Mouse (Mus musculus) MEL-GATA-1-ER (cell line): ENCODE data around the gene Col11a2.

ENCODE experiments used
- DNase-seq: peaks from one replicate; pipeline ENCODE4 v3.0.0-alpha.2; 2012; ENCODE audit warnings: low read depth; ENCODE audit errors: extremely low read depth

Gene Col11a2

DNA sequence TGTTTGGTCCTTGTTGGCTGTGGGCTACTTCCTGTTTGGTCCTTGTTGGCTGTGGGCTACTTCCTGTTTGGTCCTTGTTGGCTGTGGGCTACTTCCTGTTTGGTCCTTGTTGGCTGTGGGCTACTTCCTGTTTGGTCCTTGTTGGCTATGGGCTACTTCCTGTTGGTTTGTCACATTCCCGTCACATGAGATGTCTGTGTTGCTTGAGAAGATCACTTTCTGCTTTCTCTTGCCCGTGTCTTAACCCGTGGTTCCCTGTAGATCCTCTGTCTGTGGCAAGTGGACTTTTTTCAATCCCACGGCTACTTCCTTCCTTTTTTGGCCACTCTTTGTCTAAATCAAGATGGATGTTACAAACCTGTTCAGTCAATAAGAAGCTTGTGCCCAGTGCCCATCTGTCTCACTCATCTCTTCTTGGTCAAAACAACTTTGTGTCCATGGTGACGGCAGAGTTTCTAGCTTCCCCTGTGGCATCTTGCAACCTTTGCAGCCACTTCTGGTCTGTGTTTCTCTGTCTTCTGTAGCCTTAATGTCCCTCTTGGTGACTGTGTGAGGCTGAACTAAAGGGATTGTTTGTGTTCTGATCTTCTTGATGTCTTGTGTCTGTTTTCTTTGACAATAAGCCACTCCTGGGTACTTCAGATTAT lies 8.3 kb downstream of the Col11a2 start:
- no peak for DNase-seq

DNA sequence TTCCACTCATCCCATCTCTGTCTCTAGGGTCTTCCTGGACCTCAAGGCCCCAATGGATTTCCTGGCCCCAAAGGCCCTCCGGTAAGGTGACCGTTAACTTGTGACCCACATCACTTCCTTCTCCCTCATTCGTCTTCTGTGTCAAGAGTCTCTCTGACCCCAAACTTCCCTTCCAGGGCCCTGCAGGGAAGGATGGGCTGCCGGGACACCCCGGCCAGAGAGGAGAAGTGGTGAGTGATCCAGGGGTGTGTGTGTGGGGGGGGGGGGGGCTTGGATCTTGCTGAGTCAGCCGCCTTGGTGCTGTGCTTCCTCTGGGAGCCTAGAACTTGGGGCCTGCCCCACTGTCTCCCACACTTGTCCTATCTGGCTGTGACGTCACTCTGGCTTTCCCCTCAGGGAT lies 18.0 kb downstream of the Col11a2 start:
- no peak for DNase-seq

DNA sequence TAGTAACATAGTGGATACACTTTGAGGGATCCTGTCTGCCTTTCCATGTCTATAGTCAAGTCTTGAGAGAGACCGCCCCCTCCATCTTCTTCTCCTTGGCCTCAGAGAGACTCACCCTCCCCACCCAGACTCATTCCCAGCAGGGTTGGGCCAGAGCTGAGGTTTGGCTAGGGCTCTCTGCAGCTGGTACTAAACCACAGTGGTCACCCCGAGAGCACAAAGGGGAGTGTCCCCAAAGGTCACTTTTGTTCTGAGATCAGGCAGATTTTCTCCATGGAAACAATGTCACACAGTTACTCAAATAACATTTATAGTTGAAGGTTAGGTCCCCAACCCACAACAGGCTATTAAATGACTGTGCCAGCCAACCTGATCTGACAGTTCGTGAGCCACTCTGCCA lies 29.6 kb downstream of the Col11a2 start:
- DNase-seq: no peak

DNA sequence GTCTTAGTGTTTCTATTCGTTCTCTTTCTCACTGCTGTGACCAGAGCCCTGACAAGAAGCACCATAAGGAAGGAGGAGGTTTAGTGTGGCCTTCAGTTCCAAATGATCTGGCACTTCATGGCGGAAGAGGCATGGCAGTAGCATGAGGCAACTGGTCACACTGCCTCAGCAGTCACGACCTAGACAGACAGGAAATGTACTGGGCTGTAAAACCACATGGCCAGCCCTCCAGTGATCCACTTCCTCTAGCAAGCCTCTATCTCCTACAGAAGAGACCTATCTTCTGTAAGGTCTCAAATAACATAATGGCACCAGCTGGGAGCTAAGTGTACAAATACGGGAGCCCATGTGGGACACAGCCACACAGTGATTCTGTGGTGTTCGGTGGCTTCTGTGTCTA lies 32.9 kb downstream of the Col11a2 start:
- DNase-seq: no peak

DNA sequence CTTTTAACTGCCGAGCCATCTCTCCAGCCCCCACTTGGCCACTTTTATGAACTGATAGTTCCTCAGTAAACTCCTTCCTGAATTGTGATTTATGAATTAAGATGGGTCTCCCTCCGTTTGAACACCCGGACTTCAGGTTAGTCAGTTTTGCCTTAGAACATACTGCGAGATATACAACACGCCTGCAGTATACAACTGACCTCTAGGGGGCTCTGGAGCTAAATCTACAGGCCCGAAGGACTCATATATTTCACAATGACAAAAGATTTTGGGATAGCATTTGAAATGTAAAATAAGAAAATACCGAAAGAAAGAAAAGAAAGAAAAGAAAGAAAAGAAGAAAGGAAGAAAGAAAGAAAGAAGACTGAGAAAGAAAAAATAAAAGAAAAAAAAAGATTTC lies 36.0 kb downstream of the Col11a2 start:
- DNase-seq: peak; percentile 52

DNA sequence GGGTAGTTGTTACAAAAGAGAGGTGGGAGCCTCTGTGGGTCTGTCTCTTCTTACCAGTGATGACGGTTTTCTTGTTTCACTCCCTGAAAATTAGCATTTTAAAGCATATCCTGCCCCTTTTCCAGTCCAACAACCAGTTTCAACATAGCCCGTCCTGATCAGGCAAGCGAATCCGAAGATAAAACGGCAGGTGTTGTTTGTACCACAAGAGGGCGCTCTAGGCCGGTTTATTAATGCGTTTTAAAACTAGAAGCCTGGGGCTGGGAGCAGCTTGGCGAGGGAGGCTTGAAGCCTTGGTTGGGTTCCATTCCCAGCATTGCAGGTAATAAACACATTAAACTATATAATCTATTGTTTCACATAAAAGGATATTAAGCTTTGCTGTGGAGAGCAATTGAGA lies 38.3 kb downstream of the Col11a2 start:
- DNase-seq: peak; percentile 60

DNA sequence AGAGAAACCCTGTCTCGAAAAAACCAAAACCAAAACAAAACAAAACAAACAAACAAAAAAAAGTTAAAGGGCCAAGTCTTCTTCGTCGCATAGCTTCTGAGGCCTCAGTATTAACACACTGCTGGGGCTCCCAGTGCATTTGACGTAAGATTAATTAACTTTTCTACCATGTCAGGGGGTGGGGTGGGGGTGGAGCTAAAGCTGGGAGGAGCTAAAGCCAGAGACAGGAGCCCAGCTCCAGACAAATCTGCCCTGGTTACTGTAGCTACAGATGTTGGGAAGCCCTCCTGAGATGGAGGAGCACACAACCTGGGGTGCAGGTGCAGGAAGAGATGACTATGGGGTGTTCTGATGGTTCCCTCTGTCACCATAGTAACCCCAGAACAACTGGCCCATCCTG lies 38.9 kb downstream of the Col11a2 start:
- DNase-seq: no peak

DNA sequence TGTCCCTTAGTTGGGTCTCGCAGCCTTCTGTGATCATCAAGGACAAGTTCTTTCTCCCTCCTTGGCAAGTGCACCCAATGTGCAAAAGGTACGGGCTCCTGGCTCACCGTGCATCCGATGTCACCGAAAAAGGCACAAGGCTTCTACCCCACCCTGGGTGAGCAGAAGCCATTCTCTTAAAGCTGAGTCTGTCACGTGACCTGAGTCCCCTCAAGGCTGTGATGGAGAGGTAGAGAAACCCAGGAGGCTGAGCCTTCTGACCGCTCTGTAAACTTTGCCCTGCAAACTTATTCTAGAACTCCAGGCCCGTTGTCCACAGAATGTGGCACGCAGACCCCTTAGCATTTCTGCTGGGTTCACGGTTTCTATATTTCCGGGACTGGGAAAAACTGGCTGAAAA lies 39.8 kb downstream of the Col11a2 start:
- DNase-seq: no peak

DNA sequence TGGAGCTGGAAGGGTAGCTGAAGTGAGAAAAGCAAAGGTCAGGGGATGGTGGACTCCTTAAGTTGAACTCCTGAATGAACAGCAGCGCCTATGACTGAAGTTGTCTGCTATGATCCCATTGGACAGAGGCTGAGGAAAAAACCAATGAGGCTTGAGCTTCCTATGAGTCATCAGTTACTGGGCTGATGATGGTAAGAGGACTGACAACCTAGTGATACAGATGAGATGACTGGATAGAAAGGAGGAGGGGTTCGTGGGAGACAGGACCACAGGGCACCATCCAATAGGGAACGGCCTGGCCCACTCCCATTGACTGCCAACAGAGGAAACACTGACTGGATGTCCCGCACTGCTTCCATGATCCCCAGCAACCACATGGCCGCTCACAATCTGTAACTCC lies 40.4 kb downstream of the Col11a2 start:
- DNase-seq: peak; percentile 64

DNA sequence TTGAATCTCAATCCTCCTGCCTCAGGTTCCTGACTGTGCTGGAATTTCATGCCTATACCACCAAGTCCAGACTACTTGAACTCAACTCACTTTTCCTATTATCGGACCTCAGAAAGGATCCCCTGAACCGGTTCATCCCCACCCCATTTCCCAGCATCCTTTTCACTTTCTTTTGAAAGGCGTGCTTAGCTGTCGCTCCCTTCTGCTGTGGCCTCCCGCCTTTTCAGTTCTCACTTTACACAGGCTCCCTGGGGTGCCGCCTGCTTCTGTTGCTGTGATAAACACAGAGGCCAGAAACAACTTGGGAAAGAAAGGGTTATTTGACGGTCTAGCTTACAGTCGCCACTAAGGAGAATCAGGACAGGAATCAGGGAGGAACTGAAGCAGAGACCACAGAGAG lies 43.9 kb downstream of the Col11a2 start:
- DNase-seq: no peak

DNA sequence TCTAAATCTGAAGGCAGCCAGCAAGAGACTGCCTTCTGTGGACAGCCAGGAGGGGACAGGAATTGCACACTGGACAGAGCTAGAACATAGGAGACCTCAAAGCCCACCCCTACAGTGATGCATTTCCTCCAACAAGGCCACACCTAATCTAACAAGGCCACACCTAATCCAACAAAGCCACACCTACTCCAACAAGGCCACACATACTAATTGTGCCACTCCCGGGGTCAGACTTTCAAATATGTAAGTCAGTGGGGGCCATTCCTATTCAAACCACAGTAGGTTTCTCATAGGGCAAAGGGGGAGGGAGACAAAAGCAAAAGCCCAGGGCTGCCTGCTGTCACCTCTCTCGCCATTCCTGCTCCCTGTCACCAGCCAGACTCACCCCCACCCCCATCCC lies 48.1 kb downstream of the Col11a2 start:
- peak; percentile 41 for DNase-seq

DNA sequence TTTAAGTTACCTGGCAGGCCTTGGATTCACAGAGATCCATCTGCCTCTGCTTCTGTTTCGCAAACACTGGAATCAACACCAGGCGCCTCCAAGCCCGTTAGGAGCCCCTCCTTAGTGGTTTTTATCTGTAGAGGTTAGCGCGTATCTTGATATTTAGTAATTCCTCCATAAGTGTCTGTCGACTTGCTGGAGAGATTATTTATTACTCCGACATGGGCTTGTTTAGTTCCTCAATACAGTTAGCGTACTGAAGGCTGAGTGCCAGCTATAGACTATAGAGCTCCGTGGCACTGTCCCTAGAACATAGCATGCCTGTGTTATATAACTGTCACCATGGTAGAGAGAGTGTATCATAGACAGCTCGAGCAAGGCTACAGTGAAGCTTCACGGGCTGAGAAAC lies 48.9 kb downstream of the Col11a2 start:
- DNase-seq: peak; percentile 86

DNA sequence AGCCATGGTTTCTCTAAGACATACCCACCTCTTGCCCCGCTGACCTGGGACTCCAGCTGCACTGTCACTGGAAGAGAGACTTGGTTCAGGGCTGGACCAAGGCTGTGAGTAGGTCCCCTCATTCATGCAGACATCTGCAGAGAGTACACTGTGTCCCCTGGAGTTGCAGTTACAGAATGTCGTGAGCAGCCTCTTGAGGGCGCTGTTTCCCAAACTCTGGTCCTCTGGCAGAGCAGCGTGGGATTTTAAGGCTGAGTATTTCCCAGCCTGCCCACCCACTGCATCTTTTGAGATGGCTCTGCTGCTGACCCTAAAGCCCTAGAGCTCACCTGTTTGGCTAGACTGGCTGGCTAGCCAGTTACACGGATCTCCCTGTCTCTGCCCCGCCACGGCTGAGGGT lies 51.7 kb downstream of the Col11a2 start:
- DNase-seq: peak; percentile 46

DNA sequence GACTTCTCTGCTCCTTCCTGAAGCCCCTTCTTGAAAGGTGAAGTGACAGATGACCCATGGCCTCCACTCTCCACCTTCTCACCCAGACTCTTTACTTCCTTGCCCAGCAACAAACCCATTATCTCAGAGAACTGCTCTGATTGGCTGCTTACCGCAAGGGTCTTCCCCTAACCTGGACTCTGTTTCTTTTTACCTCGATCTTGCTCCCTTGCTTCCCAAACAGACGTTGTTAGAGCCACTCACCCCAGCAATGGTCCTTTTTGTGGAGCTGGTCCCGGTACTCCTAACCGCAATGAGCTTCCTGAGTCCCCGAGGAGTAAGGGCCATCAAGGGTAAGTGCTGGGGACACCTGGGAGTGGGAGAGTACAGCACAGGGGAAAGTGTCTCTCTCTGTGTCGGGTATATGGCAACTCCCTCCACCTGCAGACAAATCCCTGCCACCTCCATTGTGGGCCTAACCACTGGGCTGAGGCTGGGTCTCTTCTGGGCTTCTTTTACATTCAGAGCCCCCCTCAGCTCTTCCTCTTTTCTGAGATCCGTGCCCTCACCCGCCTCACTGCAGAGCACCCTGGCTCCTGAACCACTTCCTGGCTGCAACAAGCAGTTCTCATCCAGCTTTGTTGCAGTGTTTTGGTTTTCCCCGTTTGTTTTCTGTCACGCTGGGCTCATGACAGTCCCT lies 53.1 kb downstream of the Col11a2 start, which contains the start of gene H2-Oa:
TSS of gene H2-Oa (plus strand) at position 144 of the 679 bp plus-strand sequence.
- DNase-seq: no peak

DNA sequence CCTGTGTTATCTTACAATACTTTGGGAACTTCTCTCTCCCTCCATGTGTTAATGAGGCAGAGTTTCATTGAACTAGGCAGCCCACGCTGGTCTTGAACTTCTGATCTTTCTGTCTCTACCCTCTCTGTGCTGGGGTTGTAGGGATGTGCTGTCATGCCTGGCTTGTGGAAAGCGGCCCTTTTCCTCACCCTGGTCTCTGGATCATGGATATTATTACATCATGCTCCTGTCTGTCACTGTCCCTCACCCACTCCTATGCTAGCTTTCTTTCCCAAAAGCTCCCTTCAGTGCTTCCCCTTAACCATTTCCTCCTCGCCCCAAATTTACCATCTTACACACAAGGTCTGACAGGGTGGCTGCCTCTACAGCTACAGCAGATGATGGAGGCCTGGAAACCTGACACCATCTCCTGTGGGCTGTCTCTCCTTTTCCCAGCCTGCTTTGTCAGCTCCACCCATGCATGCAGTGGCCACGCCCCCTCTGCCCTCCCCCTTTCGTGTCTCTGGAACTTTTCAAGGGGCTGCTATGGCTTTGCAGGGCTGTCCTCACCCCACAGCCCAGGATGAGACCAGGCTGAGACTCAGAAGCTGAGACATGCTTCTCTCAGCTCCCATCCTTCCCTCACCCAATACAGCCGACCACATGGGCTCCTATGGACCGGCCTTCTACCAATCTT lies 54.1 kb downstream of the Col11a2 start:
- DNase-seq: no peak

DNA sequence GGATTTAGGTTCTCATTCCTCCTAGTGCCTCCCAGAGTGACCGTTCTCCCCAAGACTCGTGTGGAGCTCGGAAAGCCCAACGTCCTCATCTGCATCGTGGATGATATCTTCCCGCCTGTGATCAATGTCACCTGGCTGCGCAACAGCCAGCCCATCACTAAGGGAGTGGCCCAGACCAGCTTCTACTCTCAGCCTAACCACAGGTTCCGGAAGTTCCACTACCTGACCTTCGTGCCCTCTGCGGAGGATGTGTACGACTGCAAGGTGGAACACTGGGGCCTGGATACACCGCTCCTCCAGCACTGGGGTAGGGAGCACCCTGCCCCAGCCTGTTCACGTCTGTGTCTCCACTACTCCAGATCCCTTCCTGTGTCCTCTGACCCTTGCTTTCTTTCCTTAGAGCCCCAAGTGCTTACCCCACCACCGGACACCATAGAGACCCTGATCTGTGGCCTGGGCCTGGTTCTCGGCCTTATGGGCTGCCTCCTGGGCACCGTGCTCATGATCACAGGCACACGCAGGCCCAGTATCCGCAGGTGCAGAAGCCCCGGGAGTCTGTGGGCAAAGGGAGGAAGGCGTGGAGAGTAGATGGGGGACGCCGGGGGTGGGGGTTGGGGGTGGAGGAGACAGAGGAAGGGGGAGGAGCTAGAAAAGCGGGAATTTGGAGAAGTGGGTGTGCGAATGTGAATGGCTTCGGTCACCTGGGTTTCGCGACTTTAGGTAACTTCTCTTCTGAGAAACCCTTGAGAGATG lies 55.2 kb downstream of the Col11a2 start:
- DNase-seq: no peak

DNA sequence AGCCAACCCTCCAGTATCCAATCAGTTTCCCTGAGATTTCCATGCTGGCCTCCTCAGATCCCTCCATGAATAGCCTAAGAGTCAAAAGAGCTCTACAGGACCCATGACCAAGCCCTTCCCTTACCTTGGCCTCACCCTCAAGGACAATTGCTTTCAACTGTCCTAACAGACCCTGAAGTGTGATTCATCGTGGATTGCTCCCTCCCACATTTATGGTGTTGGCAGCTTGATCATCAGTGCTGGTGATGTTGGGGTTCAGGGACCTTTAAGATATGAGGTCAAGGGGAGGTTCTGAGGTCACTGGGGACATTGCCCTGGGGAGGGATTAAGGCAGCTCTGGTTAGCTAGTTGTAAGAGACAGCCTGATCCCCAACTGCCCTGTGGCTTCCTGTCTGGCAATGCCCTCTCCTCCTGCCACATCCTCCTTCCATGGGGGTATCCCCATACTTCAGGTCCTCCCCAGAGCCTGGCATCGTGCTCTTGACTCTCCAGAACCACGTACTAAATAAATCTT lies 57.3 kb downstream of the Col11a2 start:
- DNase-seq: no peak

DNA sequence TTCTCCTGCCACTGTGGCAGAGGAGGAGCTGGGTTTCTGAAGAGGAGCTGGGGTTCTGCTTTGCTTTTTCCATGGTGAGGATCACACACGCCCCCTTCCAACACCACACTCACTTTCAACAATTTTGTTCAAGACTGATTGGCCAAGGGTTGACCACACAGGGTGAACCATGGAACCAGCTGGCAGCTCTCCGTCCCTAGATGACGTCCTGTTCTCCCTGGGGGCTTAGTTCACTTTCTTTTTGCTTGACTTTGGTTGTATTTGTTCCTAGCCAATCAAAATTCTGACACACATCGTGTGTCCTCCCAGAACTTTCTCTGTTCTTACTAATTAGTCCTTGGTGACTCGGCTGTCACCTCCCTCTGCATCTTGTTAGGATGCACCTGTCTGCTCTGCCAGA lies 58.0 kb downstream of the Col11a2 start:
- DNase-seq: no peak

DNA sequence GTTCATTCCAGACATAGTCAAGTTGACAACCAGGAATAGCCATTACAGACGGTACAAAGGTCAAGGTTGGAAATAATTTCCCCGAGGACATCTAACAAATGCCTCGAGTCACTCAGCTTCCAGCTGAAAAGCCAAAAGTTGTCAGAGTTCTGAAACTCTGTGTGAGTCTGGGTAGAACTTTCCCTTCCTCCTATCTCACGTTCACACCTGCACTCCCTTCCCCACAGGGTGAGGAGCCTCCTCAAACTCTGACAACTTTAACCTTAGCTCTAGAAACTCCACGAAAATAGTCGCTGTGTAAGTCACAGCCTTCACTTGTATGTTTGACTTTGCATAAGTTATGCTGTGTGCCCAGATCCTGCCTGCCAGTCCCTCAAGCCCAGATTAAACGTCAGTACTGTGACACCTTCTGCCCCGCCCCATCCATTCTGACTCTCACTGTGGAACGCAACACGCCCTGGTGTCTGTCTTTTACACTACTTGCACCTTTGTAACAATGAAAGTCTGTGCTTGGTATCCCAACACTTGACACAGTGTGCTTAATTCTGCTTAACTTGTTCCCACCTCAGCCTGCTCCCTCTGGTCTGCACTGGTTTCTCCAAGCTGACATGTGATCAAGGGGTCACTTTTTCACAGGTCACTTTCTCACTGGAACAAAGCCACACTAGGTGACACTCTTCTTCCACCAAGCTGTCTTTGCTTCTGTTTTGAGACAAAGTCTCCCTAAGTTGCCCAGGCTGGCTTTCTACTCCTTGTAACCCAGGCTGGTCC lies 59.7 kb downstream of the Col11a2 start:
- DNase-seq: no peak

DNA sequence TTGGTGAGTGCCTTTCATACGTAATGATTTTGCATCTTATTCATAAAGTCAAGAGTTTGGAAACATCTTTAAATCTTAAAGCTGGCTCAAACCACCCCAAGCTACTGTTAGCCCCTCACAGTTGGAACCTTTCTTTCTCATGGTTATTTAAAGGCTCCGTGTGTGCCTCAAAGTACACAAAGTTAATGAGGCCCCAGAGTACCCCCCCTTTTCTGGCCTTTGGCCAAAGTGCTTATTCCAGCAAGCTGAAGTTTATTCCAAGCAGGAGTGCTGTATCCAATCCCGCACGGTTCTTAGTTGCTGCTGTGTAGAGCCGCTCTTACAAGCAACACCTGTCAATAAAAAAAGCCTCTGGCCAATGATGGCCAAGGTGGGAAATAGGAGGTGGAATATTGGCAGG lies 60.3 kb downstream of the Col11a2 start:
- no peak for DNase-seq

DNA sequence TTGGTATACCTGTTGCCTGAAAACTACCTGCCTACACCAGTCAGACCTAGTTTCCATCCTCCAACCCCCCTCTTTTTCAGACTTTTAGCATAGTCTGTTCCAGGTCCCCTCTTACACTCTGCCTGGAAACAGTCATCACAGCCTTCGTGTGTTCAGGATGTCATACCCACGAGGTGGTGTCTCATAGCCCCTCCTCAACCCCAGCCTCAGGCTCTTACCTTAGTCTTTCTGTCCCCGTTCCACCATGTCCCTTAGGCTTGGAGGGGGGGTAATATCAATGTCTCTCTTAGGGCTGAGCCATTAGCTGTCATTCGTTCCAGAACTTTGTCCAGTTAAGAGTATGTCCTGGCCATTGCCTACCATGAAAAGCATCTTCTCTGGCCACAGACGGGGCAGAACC lies 61.9 kb downstream of the Col11a2 start:
- DNase-seq: no peak
